Mouse (Mus musculus) ovary, postnatal 14 days (tissue): ENCODE results near the gene Acer2.
A peak's percentile ranks its signal among the peaks of the same experiment; 100 is the strongest.
"Not testable (repeated sequence)": the region's sequence is repeated elsewhere in the genome, so short reads cannot be mapped to it uniquely, and the experiment has no call there.

Source experiments
- DNase-seq: peaks from one replicate; pipeline ENCODE4 v3.0.0; 2022; ENCODE audit warnings: low spot score

Acer2 gene

DNA sequence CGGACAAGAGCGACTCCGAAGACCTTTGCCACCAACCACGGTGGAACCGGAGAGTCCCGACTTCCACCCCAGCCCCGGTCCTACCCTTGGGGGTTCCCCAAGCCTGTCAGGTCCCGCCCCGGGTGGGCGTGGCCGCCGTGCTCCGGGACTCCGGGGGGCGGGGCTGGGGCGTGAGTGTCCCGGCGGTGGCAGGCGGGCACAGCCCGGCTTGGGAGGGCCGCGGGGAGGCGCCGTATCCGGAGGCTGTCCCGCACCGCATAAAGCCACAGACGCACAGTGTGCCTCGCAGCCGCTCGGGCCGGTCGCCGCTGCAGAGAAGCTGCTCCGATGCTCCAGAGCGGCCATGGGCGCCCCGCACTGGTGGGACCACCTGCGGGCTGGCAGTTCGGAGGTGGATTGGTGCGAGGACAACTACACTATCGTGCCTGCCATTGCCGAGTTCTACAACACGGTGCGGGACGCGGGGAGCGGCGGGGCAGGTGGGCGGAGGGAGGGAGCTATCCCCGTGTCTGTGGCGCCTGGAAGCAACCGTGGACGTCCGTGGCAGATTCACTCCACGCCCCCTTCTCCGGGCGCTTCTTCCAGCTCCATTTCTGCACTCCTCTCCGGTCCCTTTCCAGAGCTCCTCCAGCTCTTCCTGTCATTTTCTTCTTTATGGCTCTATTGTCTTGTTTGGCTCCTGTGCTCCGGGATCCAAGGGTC, at the start of gene Acer2:
Gene Acer2, plus strand, starts transcription at position 251 of the 702 bp plus-strand sequence.
- DNase-seq = peak; percentile 78

DNA sequence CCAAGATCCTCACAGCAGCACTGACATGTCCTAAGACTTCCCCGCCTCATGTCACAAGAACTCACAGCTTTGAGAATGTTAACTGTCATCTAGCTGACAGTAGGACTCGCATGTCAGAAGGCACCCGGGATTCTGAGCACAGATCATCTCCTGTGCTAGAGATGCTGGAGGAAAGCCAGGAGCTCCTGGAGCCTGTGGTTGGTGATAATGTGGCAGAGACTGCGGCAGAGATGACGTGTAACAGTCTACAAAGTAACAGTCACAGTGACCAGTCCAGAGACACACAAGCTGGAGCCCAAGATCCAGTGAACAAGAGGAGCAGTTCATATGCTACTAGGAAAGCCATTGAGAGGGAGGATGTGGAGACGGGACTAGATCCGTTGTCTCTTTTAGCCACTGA, 49.1 kb upstream of the Acer2 start:
- DNase-seq = no peak

DNA sequence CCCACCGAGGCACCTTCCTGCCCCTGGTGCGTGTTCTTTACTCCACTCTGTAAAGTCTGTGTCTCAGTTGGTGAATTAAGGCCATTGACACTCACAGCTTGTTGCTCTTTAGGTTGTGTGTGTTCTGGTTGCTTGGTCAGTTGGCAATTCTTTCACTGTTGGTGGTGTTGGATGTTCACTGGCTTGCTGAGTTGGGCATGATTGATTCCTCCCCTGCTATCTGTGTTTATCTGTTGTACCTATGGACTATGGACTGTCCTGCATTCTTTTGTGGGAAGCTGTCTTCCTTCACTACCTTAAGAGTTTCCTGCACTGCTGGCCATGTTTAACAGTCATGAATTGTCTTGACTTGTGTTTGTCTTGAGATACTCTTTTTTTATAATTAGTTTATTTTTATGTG, 42.3 kb upstream of the Acer2 start:
- DNase-seq = no peak

DNA sequence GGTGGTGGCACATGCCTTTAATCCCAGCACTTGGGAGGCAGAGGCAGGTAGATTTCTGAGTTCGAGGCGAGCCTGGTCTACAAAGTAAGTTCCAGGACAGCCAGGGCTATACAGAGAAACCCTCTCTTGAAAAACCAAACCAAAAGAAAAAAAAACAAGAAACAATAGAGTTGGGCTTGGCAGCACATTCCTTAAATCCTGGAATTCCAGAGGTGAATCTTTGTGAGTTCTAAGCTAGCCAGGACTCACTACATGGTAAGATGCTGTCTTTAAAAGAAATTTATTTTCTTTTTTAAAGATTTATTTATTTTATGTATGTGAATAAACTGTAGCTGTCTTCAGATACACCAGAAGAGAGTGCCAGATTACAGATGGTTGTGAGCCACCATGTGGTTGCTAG, 33.1 kb upstream of the Acer2 start:
- not testable (repeated sequence) for DNase-seq

DNA sequence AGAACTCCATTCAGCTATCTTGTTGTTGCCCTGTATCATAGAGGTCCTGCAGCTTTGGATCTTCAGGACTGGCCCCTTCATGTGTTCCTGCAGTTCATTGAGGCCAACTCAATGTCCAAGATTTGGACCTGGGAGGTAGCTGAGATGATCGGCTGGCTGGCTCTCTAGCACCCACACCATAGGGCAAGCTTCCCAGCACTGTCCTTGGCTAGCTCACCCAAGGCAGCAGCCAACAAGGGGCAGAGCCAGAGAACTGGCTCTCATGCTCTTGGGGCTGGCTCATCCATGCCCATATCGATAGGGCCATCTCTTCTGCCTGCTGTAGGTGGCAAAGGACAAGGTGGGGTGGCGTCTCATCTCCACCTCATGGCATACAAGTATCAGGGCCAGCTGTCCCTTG, 28.8 kb upstream of the Acer2 start:
- DNase-seq = no peak

DNA sequence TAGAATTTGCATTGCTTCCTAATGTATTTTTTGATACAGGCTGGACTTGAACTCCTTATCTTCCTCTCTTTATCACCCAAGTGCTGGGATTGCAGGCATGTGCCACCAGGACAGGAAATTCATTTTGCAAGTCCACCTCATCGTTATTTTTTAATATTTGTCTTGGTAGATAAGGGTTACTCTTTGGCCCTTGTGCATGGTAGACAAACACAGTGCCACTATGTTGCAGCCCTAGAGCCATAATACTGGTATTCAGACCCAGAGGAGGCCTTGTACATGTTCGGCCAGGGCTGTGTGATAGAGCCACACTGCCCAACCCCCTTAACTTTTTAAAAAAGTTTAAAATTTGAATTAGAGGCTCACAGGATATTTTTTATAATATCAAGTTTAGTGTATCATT, 26.9 kb upstream of the Acer2 start:
- no peak for DNase-seq

DNA sequence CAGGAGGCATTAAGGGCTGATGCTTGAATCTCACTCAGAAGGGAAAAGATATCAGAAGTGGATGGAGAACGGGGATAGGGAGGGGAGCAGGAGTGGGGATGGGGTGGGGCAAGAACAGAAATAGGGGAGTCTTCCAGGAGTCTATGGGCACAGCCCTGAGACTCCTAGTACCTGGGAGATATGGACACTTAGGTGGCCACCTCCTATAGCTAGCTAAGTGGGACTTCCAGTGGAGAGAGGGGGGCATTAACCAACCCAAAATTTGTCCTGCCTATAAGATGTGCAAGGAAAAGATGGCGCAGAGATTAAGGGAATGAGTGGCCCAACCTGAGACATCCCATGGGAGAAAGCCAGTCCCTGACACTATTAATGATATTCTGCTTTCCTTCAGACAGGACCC, 22.9 kb upstream of the Acer2 start:
- no peak for DNase-seq

DNA sequence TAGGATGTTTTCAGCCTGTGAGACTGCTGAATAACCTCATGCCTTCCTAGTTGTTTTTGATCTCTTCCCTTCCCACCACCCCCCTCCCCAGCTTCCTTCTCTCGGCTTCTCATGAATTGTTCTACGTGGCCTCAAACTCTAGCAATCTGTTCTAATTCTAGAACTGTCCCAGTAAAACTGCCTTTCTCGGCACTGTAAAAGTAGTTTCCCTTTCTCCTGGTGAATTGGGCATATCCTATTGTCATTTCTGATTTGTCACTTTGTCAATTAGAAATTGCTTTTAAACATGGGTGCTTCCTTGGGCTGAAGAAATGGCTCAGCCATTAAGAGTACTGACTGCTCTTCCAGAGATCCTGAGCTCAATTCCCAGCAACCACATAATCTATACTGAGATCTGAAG, 22.2 kb upstream of the Acer2 start:
- no peak for DNase-seq

DNA sequence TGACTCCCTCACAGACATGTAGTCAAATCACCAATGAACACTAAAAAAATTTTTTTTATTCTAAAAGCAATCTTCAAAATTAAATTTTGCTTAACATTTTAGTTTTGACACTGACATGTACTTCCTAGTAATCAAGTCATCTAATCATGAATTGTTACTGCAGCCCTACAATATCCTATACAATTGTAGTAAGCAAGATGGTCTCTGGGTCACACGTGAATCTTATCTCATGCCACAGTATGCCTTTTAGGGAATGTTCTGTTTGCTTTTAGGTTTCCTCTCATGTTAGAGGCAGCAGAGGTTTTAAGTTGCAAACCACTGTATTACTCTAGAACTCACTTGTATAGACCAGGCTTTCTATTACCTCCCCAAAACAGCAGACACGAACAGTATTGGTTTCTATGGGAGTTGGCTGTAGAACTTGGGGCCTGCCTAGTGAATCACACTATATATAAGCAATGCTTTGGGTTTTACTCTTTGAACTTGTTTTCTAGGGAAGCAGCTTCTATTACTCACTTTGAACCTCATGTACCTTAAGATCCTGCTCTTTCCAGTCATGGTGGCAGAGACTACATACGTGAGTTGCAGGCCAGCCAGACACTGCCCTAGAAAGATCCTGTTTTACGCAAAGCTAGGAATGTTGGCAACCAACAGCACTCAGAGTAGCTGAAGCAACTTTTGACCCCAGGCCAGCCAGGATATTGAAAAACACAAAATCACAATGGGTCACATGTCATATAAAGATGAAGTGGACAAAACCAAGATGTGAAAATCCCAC, 21.2 kb upstream of the Acer2 start:
- no peak for DNase-seq

DNA sequence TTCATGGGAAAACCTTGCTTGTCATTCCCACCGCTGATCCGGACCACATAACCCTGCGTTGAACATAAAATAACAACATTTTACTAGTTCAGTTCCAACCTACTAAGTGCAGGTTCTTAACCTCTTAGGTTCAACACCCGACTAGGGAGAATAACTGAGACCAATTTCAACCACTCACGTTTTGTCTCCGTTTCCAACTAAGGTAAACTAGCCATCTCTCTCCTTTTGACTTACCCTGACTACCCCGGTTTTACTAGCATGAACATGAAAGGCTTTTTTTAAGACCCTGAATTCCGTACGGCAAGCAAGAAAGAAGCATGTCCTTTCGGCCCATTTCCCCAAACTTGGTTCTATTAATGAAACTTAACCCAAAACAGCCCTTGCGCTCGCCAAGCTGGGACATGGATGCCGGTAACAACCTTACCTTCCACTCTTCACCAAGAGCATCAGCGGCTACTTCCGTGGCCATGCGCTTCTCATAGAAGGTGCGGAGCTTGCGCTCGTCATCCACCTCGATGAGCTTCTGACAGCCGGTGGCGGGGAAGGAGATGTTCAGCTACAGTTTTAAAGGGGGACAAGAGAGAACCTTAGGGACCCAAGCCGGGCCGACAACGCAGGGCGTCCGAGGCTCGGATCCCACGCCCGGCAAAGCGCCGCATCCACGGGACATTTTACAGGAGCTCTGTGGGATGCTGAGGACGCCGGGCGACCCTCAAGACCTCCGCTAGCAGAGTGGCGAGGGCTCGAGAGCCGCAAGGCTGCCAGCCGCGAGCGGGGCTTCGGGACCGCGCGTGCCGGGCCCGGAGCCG, 17.7 kb upstream of the Acer2 start:
- DNase-seq = peak; percentile 28

DNA sequence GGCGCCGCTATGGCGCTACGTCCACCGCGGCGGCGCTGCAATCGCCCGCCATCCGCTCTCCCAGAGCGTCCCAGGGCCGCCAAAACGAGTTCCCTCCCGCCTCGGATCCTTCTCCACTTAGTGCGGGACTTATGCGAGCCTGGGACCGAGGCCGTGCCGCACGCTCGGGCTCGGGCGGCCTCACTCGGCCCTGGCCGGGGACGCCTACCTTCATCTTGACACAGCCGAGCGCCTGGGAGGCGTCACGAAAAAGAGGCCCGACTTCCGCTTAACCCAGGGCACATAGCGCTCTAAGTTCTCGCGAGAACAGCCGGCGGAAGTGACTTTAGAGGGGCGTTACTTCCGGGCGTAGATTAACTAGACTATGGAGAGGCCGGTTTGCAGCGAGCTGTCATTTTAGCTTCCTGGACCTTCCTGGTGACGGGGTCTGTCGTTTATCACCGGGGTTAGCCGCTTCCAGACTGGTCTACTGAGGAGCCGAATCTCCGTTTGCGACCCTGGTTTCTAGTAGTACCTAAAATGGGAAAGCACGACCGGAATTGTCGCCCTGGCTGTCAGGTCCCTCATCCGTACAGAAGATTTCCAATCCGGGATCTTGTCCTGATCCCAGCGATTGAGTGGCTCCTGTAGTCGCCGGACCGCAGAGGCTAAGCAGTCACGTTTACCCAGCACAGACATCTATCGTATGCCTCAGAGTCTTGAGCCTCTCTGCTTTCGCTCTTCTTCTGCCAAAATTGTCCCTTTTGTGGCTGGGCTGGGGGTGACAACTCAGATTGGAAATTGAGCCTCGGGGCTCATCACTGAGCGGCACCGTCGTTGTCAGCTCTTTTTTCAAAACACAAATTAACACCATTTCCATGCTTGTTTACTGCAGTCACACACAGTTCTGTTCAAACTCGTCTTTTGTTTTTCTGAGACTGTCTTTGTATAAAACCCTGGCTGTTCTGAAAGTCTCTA, 16.8 kb upstream of the Acer2 start, which contains the start of gene Rps6:
Gene Rps6, minus strand, starts transcription at position 300 of the 957 bp plus-strand sequence.
- DNase-seq = peak; percentile 93

DNA sequence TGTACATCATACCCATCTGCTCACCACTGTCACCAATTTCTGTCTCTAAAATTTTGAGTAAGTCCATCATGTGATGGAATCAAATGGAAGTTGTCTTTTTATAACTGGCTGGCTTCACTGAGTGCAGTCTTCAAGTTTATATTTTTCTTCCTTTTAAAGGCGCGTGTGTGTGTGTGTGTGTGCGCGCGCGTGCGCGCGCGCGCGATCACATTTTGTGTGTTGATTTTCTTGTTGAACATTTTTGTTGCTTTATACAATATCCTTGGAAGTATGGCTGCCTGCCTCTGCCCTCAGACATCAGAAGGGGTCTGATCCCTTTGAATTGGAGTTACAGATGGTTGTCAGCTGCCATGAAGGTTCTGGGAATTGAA, 16.1 kb upstream of the Acer2 start:
- no peak for DNase-seq

DNA sequence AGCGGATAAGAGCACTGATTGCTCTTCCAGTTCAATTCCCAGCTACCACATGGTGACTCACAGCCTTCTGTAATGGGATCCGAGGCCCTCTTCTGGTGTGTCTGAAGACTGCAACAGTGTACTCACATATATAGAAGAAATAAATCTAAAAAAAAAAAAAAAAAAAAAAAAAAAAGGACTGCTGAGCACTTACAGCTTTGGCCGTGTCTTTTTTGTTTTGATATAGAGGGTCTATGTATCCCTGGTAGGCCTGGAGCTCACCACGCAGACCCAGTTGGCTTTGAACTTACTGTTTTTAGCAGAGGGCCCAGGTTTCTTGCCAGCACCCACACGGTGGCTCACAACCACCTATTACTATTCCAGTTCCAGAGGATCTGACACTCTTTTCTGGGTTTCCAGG, 10.1 kb upstream of the Acer2 start:
- no peak for DNase-seq

DNA sequence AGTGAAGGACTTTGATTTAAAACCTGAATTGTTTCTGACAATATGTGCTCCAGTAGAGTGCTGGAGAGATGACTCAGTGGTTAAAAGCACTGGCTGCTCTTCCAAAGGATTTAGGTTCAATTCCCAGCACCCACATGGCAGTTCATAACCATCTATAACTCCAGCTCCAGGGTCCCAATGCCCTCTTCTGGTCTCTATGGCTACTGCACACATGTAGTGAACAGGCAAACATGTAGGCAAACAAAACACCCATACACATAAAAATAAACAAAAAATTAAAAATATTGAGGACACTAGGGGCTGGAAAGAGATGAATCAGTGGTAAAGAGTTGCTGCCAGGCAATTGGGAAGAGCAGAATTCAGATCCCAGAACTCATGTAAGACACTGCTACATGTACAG, 2.2 kb upstream of the Acer2 start:
- DNase-seq = no peak

DNA sequence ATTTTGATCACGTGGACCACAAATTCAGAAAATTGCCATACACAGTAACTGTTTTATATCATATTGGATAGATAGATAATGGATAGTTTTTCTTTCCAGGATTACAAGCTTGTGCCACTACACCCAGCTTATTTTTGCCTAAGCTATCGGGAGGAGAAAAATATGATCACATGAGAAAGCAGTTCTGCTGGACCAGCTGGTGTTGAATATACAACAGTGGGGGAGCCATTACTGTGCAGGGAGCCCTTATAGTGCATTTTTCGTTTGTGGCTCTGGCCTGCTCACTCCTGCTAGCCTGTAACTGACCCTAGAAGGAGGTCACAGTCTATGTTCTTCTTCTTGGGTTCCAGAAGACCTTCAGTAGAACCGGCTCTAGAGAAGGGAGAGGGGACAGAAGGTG, 1.1 kb upstream of the Acer2 start:
- DNase-seq = no peak

DNA sequence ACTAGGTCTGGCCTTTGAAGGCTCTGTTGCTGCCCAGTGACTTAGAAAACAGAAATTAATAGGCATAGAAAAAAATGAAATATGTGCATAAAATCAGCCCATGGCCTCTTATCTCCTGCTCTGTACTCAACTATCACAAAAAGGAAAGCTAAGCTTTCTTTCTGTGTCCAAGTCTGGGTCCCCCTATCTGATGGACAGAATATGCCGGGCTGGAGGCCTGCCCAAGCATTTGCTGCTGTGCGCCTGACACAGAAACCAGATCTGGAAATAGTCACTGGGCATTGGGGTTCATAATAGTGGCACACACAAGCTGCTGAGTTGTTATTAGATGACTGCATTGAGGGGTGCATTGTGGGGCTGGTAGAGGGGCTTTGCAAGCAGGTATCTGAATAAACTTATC, 5.3 kb downstream of the Acer2 start:
- no peak for DNase-seq

DNA sequence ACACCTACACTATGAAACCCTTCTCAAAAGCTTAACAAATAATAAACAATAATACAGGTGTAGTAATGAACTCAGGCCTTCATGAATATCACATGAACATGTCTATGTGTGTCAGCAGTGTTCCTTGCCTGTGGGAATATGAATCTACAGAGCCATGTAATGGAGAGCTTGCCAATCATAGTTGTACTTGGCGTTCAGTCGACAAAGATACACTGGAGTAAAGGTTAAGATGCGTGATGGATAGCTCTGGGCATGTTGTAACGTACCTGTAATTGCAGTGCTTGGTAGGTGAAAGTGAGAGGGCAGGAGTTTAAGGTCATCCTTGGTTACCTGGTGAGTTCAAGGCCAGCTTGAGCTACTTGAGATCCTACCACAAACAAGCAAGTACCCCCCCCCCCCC, 7.0 kb downstream of the Acer2 start:
- DNase-seq = no peak

DNA sequence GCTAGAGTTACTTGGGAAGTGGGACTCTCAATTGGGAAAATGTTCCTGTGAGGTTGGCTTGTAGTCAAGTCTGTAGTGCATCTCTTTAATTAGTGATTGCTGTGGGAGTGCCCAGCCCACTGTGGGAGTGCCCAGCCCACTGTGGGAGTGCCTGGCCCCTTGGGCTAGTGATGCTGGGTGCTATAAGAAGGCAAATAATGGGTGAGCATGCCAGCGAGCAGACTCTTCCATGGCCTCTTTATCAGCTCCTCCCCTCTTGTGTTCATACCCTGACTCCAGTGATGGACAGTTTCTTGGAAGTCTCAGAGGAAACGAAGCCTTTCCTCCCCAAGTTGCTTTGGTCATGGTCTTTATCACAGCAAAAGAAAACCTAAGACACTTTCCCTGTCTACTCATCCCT, 8.2 kb downstream of the Acer2 start:
- DNase-seq = no peak

DNA sequence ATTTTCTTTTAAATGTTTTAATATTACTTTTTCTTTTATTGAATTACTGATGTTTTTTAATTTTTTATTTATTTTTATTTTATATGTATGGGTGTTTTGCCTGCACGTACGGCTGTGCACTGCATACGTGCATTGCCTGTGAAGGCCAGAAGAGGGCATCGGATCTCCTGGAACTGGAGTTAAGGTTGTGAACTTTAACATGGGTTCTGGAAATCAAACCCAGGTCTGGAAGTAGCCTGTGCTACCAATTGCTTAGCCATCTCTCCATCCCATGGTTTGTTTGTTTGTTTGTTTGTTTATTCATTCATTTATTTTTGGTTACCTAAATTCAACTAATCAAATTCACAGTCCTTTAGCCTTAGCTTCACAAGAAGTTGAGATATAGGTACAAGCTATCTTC, 10.7 kb downstream of the Acer2 start:
- peak; percentile 14 for DNase-seq

DNA sequence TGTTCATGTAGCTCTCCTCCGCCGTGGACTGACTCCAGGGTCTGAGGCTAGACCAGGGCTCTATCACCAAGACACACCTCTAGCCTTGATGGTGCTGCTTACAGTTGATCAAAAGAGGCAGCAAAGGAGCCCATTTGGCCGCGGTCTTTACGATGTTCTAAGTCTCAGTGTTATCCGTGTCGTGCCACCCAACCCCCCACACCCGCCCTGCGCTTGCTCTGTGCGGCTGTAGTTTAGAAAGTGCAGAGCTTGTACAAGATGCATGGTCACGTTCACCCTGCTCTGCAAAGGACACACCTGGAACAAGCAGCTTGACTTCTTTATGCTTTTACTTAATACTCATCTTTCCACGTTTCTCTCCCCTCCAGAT, 11.6 kb downstream of the Acer2 start:
- no peak for DNase-seq

DNA sequence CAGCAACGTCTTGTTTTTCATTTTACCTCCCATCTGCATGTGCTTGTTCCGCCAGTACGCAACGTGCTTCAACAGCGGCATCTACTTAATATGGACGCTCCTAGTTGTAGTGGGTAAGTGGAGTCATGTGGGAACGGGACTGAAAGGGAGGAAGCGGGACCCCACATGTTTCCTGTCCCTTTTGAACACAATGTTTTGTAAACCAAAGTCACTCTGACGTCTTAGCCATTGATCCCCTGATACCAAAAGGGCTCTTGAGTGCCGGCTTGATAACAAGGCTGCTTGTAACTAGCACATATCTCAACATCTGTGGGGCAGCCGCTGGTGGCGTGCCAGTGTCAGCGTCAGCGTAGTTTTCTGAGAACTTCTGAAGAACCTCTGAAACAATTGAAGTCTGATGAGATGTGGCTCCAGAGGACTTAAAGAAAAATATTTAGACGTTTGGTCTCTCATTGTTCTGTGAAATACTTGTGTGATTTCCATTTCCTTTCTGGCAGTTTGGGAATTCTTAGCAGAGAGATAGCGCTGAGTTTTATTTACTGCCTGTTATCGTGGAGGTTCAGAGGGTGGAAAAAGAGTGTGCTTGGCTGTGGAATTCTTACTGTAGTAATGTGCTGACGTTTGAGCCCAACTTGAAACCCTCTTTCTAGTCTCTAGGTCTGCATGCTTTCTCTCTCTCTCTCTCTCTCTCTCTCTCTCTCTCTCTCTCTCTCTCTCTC, 12.1 kb downstream of the Acer2 start:
- peak; percentile 11 for DNase-seq
